Mouse (Mus musculus) erythroid progenitor cell, adult 5-6 weeks (primary cell): ENCODE measurements around the gene Igdcc4. TPM values are rescaled to one million over a fixed set of nuclear protein-coding genes. Genes with fewer than 3 reads are reported as not detected.

ENCODE experiments used
- ATAC-seq: replicated peaks from 2 replicates; pipeline ENCODE4 v1.8.0; 2016; ENCODE audit warnings: moderate number of reproducible peaks, mild to moderate bottlenecking, moderate TSS enrichment, inconsistent platforms; ENCODE audit not compliant: poor library complexity, low FRiP score, severe bottlenecking
- total RNA-seq, 2 experiments: library from RNA; stranded (forward) in 1 of 2; stranded (reverse) in 1 of 2; fragments of 150-400 nt in 1 of 2; fragments of 186-747, 209-891 nt in 1 of 2; gene quantifications; 2 replicates each; pipeline versions ENCODE4 v1.2.3 to v1.2.4; 2015 to 2017; ENCODE audit warnings: low replicate concordance in 2 of 2

Igdcc4 gene
- total RNA-seq, 2 experiments from 2014 or later: not detected

GRCm38 (mm10) chr9:65179817-65180624, 78.7 kb downstream of the Igdcc4 start:
- no peak for ATAC-seq

Other genes with a start within 250 kb of the Igdcc4 start
- gene Slc24a1, start 149.9 kb upstream of the Igdcc4 start, total RNA-seq (2015; ENCODE audit: low replicate concordance): not detected in 2 replicates
- 0.51 TPM in 1 of 2 replicates, not detected in the other for gene Slc24a1, start 149.9 kb upstream of the Igdcc4 start, total RNA-seq (2017; ENCODE audit: low replicate concordance)
- 10.5 and 22.7 TPM in 2 replicates for gene Ints14, start 140.6 kb upstream of the Igdcc4 start, total RNA-seq (2015; ENCODE audit: low replicate concordance)
- 8.8 and 11.7 TPM in 2 replicates for gene Ints14, start 140.6 kb upstream of the Igdcc4 start, total RNA-seq (2017; ENCODE audit: low replicate concordance)
- gene Hacd3, start 79.8 kb upstream of the Igdcc4 start, total RNA-seq (2015; ENCODE audit: low replicate concordance): 11.5 and 15.9 TPM in 2 replicates
- 18.2 and 20.8 TPM in 2 replicates for gene Hacd3, start 79.8 kb upstream of the Igdcc4 start, total RNA-seq (2017; ENCODE audit: low replicate concordance)
- 70.3 and 82.6 TPM in 2 replicates for gene Dpp8, start 69.1 kb upstream of the Igdcc4 start, total RNA-seq (2015; ENCODE audit: low replicate concordance)
- gene Dpp8, start 69.1 kb upstream of the Igdcc4 start, total RNA-seq (2017; ENCODE audit: low replicate concordance): 110 and 113 TPM in 2 replicates
- gene Igdcc3, start 39.7 kb downstream of the Igdcc4 start, total RNA-seq (2015; ENCODE audit: low replicate concordance): not detected in 2 replicates
- gene Igdcc3, start 39.7 kb downstream of the Igdcc4 start, total RNA-seq (2017; ENCODE audit: low replicate concordance): not detected in 2 replicates
- gene Parp16, start 93.9 kb downstream of the Igdcc4 start, total RNA-seq (2015; ENCODE audit: low replicate concordance): 17.7 and 28.5 TPM in 2 replicates
- 13.7 and 15.2 TPM in 2 replicates for gene Parp16, start 93.9 kb downstream of the Igdcc4 start, total RNA-seq (2017; ENCODE audit: low replicate concordance)
- not detected in 2 replicates for gene Cilp, start 163.7 kb downstream of the Igdcc4 start, total RNA-seq (2015; ENCODE audit: low replicate concordance)
- not detected in 2 replicates for gene Cilp, start 163.7 kb downstream of the Igdcc4 start, total RNA-seq (2017; ENCODE audit: low replicate concordance)
- gene Clpx, start 192.8 kb downstream of the Igdcc4 start, total RNA-seq (2015; ENCODE audit: low replicate concordance): 20.1 and 20.2 TPM in 2 replicates
- gene Clpx, start 192.8 kb downstream of the Igdcc4 start, total RNA-seq (2017; ENCODE audit: low replicate concordance): 30.4 and 56.9 TPM in 2 replicates
- 7.2 and 13.4 TPM in 2 replicates for gene Pdcd7, start 244.6 kb downstream of the Igdcc4 start, total RNA-seq (2015; ENCODE audit: low replicate concordance)
- 8.4 and 13.3 TPM in 2 replicates for gene Pdcd7, start 244.6 kb downstream of the Igdcc4 start, total RNA-seq (2017; ENCODE audit: low replicate concordance)